Mouse (Mus musculus): ENCODE results near the gene Tmem117. TPM values are rescaled to one million over a fixed set of nuclear protein-coding genes. Genes with fewer than 3 reads are reported as not detected.

Gene Tmem117
- total and polyA plus RNA-seq, 3 experiments, result 3.0 to 12.6 (median 12.5) TPM

GRCm38 (mm10) chr15:94927986-94928385 lies 299.0 kb downstream of the Tmem117 start:
- no peaks in the 10 kb centered on the region for H3K4me1 ChIP-seq (ENCODE audit: control insufficient read depth, insufficient read depth, low read length)
- H3K79me2 ChIP-seq (replicated peaks; ENCODE audit: control insufficient read depth, insufficient read depth, low read length), result no peaks in the 10 kb centered on the region
- H3K9ac ChIP-seq (ENCODE audit: low read depth, low read length), result no peak overlapping the region
- no peak for TF ChIP-seq EP300 (IDR thresholded peaks at IDR 0.05; ENCODE audit: insufficient read depth, low read depth, low read length)
- TF ChIP-seq CTCF (IDR thresholded peaks at IDR 0.05), result no peak
- no peak for TF ChIP-seq POLR2A (IDR thresholded peaks at IDR 0.05; ENCODE audit: insufficient read depth, low read depth, low read length)
- H3K27me3 ChIP-seq (ENCODE audit: control insufficient read depth, insufficient read depth, low read length), result no peaks in the 10 kb centered on the region
- no peaks in the 10 kb centered on the region for H3K36me3 ChIP-seq (ENCODE audit: control insufficient read depth, insufficient read depth, low read length)
- 91% methylated on average over 5 of the region's 5 CpGs for WGBS
- no peak overlapping the region for H3K4me3 ChIP-seq
- H3K27ac ChIP-seq, result no peak overlapping the region
- intact Hi-C loops (cut with DNase I), result no loop called here
- no peak for DNase-seq

DNA sequence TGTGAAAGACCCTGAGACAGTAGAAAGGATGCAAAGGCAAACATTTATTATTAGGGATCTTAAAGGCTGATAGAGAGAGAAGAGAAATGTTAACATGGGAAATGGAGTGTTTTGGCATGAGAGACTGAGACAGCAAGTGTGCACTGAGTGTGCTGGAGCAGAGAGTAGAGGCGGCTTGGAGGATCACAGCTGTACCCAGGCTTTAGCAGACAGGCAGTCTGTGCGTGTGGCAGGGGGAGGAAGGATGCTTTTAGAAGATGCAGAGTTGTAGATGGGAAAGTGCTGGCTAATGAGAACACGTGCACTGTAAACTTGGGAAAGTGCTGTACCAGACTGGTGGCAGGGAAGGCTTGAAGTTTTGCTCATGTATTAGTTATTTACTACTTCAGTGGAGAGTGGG lies 301.7 kb downstream of the Tmem117 start:
- 65% methylated on average over 3 of the region's 3 CpGs for WGBS
- intact Hi-C loops (cut with DNase I), result no loop called here
- TF ChIP-seq CTCF (IDR thresholded peaks at IDR 0.05), result no peak
- no peak for TF ChIP-seq POLR2A (IDR thresholded peaks at IDR 0.05; ENCODE audit: insufficient read depth, low read depth, low read length)
- TF ChIP-seq EP300 (IDR thresholded peaks at IDR 0.05; ENCODE audit: insufficient read depth, low read depth, low read length), result no peak
- Histone ChIP-seq H3K27ac (no peak overlapping the region), H3K27me3 (ENCODE audit: control insufficient read depth, insufficient read depth, low read length) (no peaks in the 10 kb centered on the region), H3K4me1 (ENCODE audit: control insufficient read depth, insufficient read depth, low read length) (no peaks in the 10 kb centered on the region), H3K4me3 (no peak overlapping the region), H3K79me2 (replicated peaks; ENCODE audit: control insufficient read depth, insufficient read depth, low read length) (no peaks in the 10 kb centered on the region), H3K36me3 (ENCODE audit: control insufficient read depth, insufficient read depth, low read length) (no peaks in the 10 kb centered on the region), H3K9ac (ENCODE audit: low read depth, low read length) (no peak overlapping the region)
- DNase-seq, result no peak

- 89% methylated on average over 4 of the region's 4 CpGs for WGBS
Measured at GRCm38 (mm10) chr15:94933044-94933443, 304.0 kb downstream of the Tmem117 start.

DNA sequence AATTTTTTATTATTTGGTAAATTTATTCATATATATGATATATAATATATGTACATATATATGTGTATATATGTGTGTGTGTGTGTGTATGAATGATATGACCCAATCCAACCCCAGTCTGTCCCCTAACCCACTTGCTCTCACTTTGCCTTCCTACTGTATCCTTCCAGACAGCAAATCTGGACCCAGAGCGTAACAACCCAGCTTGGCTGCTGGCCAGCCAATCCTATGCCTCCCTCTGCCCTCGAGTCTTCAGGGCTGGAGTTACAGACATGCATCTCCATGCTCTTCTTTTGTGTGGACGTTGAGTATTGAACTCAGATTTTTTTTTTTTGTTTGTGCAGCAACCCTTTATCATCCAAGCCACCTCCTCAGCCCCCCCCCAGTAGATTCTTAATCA lies 304.4 kb downstream of the Tmem117 start:
- intact Hi-C loops (cut with DNase I), result no loop called here
- Histone ChIP-seq H3K4me3 (no peak overlapping the region), H3K27me3 (ENCODE audit: control insufficient read depth, insufficient read depth, low read length) (no peaks in the 10 kb centered on the region), H3K36me3 (ENCODE audit: control insufficient read depth, insufficient read depth, low read length) (no peaks in the 10 kb centered on the region), H3K27ac (no peak overlapping the region), H3K79me2 (replicated peaks; ENCODE audit: control insufficient read depth, insufficient read depth, low read length) (no peaks in the 10 kb centered on the region), H3K9ac (ENCODE audit: low read depth, low read length) (no peak overlapping the region), H3K4me1 (ENCODE audit: control insufficient read depth, insufficient read depth, low read length) (no peaks in the 10 kb centered on the region)
- 50% methylated on average over 3 of the region's 3 CpGs for WGBS
- no peak for TF ChIP-seq POLR2A (IDR thresholded peaks at IDR 0.05; ENCODE audit: insufficient read depth, low read depth, low read length)
- TF ChIP-seq CTCF (IDR thresholded peaks at IDR 0.05), result no peak
- TF ChIP-seq EP300 (IDR thresholded peaks at IDR 0.05; ENCODE audit: insufficient read depth, low read depth, low read length), result no peak
- DNase-seq, result no peak

More at GRCm38 (mm10) chr15:94933044-94933443, 304.0 kb downstream of the Tmem117 start:
- Histone ChIP-seq H3K36me3 (ENCODE audit: control insufficient read depth, insufficient read depth, low read length) (no peaks in the 10 kb centered on the region), H3K4me1 (ENCODE audit: control insufficient read depth, insufficient read depth, low read length) (no peaks in the 10 kb centered on the region), H3K79me2 (replicated peaks; ENCODE audit: control insufficient read depth, insufficient read depth, low read length) (no peaks in the 10 kb centered on the region), H3K4me3 (no peak overlapping the region), H3K27ac (no peak overlapping the region), H3K9ac (ENCODE audit: low read depth, low read length) (no peak overlapping the region), H3K27me3 (ENCODE audit: control insufficient read depth, insufficient read depth, low read length) (no peaks in the 10 kb centered on the region)
- TF ChIP-seq POLR2A (IDR thresholded peaks at IDR 0.05; ENCODE audit: insufficient read depth, low read depth, low read length) (no peak), CTCF (IDR thresholded peaks at IDR 0.05) (no peak), EP300 (IDR thresholded peaks at IDR 0.05; ENCODE audit: insufficient read depth, low read depth, low read length) (no peak)
- intact Hi-C loops (cut with DNase I), result no loop called here
- DNase-seq, result no peak

- Histone ChIP-seq H3K36me3 (ENCODE audit: control insufficient read depth, insufficient read depth, low read length) (no peaks in the 10 kb centered on the region), H3K4me1 (ENCODE audit: control insufficient read depth, insufficient read depth, low read length) (no peaks in the 10 kb centered on the region)
- 82% methylated on average over 3 of the region's 3 CpGs for WGBS
Measured at GRCm38 (mm10) chr15:94941954-94942353, 312.9 kb downstream of the Tmem117 start.

GRCm38 (mm10) chr15:94942465-94942864 lies 313.4 kb downstream of the Tmem117 start:
- H3K4me3 ChIP-seq, result no peak overlapping the region
- no peaks in the 10 kb centered on the region for H3K4me1 ChIP-seq (ENCODE audit: control insufficient read depth, insufficient read depth, low read length)
- 47% methylated on average over 1 of the region's 1 CpGs for WGBS
- no peak for DNase-seq
- no peaks in the 10 kb centered on the region for H3K27me3 ChIP-seq (ENCODE audit: control insufficient read depth, insufficient read depth, low read length)
- H3K9ac ChIP-seq (ENCODE audit: low read depth, low read length), result no peak overlapping the region
- no peaks in the 10 kb centered on the region for H3K36me3 ChIP-seq (ENCODE audit: control insufficient read depth, insufficient read depth, low read length)
- intact Hi-C loops (cut with DNase I), result no loop called here
- no peak overlapping the region for H3K27ac ChIP-seq
- no peaks in the 10 kb centered on the region for H3K79me2 ChIP-seq (replicated peaks; ENCODE audit: control insufficient read depth, insufficient read depth, low read length)
- TF ChIP-seq CTCF (IDR thresholded peaks at IDR 0.05) (no peak), EP300 (IDR thresholded peaks at IDR 0.05; ENCODE audit: insufficient read depth, low read depth, low read length) (no peak), POLR2A (IDR thresholded peaks at IDR 0.05; ENCODE audit: insufficient read depth, low read depth, low read length) (no peak)

More at GRCm38 (mm10) chr15:94941954-94942353, 312.9 kb downstream of the Tmem117 start:
- Histone ChIP-seq H3K27me3 (ENCODE audit: control insufficient read depth, insufficient read depth, low read length) (no peaks in the 10 kb centered on the region), H3K9ac (ENCODE audit: low read depth, low read length) (no peak overlapping the region), H3K27ac (no peak overlapping the region), H3K79me2 (replicated peaks; ENCODE audit: control insufficient read depth, insufficient read depth, low read length) (no peaks in the 10 kb centered on the region), H3K4me3 (no peak overlapping the region)
- TF ChIP-seq EP300 (IDR thresholded peaks at IDR 0.05; ENCODE audit: insufficient read depth, low read depth, low read length) (no peak), CTCF (IDR thresholded peaks at IDR 0.05) (no peak), POLR2A (IDR thresholded peaks at IDR 0.05; ENCODE audit: insufficient read depth, low read depth, low read length) (no peak)
- DNase-seq, result no peak
- intact Hi-C loops (cut with DNase I), result no loop called here

Data from heart, adult 2 months (tissue).